Comparison of ENCODE assay signal across 19 mouse cellular contexts in the genomic region with DNA sequence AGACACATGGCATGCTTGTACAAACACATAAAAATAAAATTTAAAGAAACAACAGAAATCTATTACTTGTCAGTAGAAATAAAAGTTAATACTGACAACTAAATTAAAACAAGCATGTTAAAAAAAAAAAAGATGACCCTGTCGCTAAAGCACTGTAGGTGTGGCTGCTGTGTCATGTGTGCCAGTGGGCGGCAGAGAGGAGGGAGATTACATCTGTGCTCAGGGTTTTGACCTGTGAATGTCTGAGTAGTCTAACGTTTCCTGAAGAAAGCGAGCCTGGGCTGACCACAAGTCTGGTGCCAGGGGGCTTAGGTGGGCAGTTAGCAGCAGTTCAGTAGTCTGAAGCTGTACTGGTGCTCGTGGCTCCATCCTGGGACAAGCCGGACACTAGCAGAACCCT.
"Had no signal": no experiment of that assay in that cellular context is flagged by ENCODE, and none has a peak within 500 bp of the region (broad histone marks: within the 10 kb centered on the region; RNA-seq: fewer than 3 reads in every experiment).

No protein-coding gene starts in this region.

- H3K36me3 ChIP-seq: midbrain, embryonic 13.5 days; neural tube, embryonic 13.5 days; neural tube, embryonic 15.5 days had no signal

- DNase-seq: lung, adult 18-20 months; lung, embryonic 14.5 days; lung, postnatal 10 days; lung, postnatal 4 days; retina, postnatal 1 day; right cerebral cortex, adult 18-20 months; right cerebral cortex, postnatal 25 days; right cerebral cortex, postnatal 4 days; spleen, adult 18-20 months; thymus, adult 2 months; thymus, postnatal 25 days; thymus, postnatal 4 days had no signal

- H3K27me3 ChIP-seq: megakaryocyte, embryonic 14.5 days; midbrain, embryonic 13.5 days; neural tube, embryonic 13.5 days; neural tube, embryonic 15.5 days had no signal

- H3K27ac ChIP-seq: midbrain, embryonic 13.5 days; neural tube, embryonic 13.5 days; neural tube, embryonic 15.5 days had no signal

- H3K4me3 ChIP-seq: megakaryocyte, embryonic 14.5 days; midbrain, embryonic 13.5 days; myocyte; neural tube, embryonic 13.5 days; neural tube, embryonic 15.5 days had no signal

- H3K4me2 ChIP-seq: lung, embryonic 14.5 days; midbrain, embryonic 11.5 days; midbrain, embryonic 13.5 days; neural tube, embryonic 13.5 days; neural tube, embryonic 15.5 days had no signal

- H3K9me3 ChIP-seq: megakaryocyte, embryonic 14.5 days; midbrain, embryonic 13.5 days; neural tube, embryonic 13.5 days; neural tube, embryonic 15.5 days had no signal

- H3K9ac ChIP-seq: lung, embryonic 14.5 days; midbrain, embryonic 13.5 days; neural tube, embryonic 13.5 days; neural tube, embryonic 15.5 days had no signal

- ATAC-seq: midbrain, embryonic 13.5 days; midbrain, embryonic 16.5 days had no signal
